Mouse (Mus musculus) mature B cell (primary cell): ENCODE measurements around the gene Scd4.
"Not testable (repeated sequence)": the region's sequence is repeated elsewhere in the genome, so short reads cannot be mapped to it uniquely, and the experiment has no call there.

Experiments used
- in situ Hi-C: fragments of 300-500 bp; cut with MboI; formaldehyde crosslinking; loops from 2 replicates; pipeline ENCODE4 v1.14.3; 2019

The Scd4 gene

DNA sequence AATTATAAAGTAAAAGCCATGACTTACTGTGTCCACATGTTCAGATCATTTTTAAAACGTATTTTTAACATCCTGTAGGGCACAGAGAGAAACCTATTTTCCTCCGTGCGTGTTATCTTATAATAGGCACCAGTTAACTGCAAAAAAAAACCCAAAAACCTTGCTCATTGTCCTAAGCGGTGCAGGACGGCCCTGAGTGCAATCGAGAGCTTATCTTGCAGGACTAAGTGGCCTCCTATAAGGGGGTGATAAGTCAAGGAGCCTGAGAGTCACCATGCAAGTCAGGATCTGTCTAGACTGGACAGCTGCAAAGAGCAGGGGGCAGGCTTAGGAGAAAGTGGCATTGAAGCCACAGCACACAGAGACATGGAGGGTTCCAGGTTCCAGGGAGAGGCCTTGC lies 33.0 kb upstream of the Scd4 start:
- in situ Hi-C loops, result loop anchor here (5.0 to 10.0 kb wide), 2 partner anchors 53 to 105 kb away; partner anchors contain the start of gene Pkd2l1

- in situ Hi-C loops, result no loop called here
Measured at GRCm38 (mm10) chr19:44300520-44300919, 32.4 kb upstream of the Scd4 start.

DNA sequence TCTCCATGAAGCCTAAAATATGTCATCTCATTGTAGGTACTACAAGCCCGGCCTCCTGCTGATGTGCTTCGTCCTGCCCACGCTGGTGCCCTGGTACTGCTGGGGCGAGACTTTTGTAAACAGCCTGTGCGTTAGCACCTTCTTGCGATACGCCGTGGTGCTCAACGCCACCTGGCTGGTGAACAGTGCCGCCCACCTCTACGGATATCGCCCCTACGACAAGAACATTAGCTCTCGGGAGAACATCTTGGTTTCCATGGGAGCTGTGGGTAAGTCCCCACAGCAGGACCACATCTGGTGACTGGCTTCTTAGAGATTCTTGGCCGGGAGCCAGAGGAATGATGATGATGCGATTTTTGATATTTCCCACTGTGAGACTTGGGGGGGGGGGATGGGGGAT lies 31.7 kb upstream of the Scd4 start:
- in situ Hi-C loops, result no loop called here

- in situ Hi-C loops, result no loop called here
Measured at GRCm38 (mm10) chr19:44301671-44302305, 31.1 kb upstream of the Scd4 start.

GRCm38 (mm10) chr19:44302901-44303300 lies 30.0 kb upstream of the Scd4 start:
- in situ Hi-C loops, result no loop called here

- in situ Hi-C loops, result no loop called here
Measured at GRCm38 (mm10) chr19:44303502-44303901, 29.4 kb upstream of the Scd4 start.

GRCm38 (mm10) chr19:44304419-44304818 lies 28.5 kb upstream of the Scd4 start:
- in situ Hi-C loops, result no loop called here

GRCm38 (mm10) chr19:44304851-44305510 lies 27.9 kb upstream of the Scd4 start:
- in situ Hi-C loops, result no loop called here

- in situ Hi-C loops, result no loop called here
Measured at GRCm38 (mm10) chr19:44305701-44306100, 27.2 kb upstream of the Scd4 start.

DNA sequence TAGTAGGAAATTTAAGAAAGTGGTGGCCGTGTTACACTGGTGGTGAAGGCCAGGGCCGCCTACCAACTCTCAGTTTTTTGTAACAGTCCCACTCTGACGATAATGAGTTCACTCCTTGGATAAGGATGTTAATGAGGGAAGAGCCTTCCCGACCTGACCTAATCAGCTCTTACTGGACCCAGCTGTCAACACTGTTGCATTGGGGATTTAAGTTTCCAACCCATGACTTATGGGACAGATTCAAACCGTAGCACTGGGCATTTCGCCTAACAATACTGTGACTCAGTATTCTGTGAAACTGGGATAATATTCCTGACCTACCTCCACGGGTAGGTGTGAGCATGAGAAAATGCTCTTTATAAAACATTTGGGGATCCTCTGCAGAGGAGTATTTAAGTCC lies 26.7 kb upstream of the Scd4 start:
- in situ Hi-C loops, result no loop called here

DNA sequence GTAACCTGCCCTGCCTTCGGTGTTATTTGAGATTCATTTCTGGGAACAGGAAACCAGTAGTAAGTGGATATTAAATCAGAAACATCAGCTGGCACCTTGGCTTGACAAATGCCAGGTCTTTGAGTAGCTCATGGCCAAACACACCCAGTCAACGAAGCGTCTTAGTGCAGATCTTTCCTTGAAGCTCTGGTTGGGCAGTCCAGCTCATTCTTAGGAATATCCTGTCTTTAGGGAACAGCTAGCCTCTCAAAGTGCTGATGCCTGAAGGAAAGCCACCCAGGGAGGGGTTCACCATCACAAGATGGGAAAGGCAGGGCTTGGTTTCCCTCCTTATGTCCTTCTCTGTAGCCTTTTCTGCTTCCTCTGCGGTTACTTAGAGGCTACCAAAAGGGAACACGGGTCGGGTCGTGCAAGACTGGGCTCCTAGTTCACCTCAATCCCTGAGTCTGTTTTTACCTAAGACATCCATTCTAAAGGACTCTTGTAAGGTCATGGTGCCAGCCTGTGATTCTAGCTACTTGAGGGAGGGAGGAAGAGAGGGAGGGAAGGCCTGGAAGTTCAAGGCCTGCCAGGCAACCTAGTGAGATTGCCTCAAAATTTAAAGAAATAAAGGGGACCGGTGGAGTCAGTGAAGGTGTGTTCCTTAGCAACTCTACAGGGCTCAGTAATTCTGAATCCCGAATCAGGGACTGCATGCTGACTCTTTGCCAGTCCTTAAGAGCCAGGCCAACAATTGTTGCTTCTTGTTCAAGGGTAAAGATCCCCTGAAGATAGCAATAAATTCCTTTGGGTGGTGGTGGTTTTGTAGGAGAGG lies 25.6 kb upstream of the Scd4 start:
- in situ Hi-C loops, result no loop called here

GRCm38 (mm10) chr19:44307915-44308470 lies 24.9 kb upstream of the Scd4 start:
- in situ Hi-C loops, result no loop called here

GRCm38 (mm10) chr19:44308611-44309246 lies 24.2 kb upstream of the Scd4 start:
- in situ Hi-C loops, result no loop called here

DNA sequence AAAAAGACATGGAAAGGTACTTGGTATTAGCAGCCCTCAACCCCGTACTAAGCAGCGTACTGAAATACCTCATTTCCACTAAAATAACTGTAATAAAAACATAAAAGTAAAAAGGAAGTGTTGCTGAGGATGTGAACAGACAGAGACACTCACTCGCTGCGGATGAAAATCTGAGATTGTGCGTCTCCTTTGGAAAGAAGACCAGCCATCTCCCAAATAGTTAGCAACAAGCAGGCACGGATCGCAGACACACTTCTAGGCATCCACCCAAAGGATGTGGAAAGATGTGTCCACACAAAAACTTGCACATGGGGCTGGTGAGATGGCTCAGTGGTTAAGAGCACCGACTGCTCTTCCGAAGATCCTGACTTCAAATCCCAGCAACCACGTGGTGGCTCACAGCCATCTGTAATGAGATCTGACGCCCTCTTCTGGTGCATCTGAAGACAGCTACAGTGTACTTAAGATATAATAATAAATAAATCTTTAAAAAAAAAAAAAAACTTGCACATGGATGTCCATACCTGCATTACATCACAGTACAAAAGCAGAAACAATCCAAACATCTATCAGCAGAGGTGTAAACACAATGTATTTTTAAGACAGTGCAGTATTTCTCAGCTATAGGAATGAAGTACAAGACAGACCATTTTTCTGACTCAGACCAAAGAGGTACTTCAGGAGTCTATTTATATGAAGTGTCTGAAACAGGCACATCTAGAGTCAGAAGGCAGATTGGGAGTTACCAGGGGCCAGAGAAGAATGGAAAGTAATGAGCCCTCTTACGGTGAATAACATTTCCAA lies 23.3 kb upstream of the Scd4 start:
- in situ Hi-C loops, result no loop called here

DNA sequence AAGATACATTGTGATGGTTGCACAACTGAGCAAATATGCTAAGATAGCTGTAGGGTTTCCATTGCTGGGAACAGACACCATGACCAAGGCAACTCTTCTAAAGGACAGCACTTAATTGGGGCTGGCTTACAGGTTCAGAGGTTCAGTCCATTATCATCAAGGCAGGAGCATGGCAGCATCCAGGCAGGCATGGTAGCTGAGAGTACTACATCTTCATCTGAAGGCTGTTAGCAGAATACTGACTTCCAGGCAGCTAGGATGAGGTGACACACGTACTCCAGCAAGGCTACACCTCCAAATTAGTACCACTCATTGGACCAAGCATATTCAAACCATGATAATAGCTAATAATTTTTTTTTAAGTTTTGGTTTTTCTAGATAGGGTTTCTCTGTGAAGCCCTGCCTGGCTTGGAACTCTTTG lies 22.7 kb upstream of the Scd4 start:
- in situ Hi-C loops, result not testable (repeated sequence)

- in situ Hi-C loops, result no loop called here
Measured at GRCm38 (mm10) chr19:44310814-44311213, 22.1 kb upstream of the Scd4 start.

DNA sequence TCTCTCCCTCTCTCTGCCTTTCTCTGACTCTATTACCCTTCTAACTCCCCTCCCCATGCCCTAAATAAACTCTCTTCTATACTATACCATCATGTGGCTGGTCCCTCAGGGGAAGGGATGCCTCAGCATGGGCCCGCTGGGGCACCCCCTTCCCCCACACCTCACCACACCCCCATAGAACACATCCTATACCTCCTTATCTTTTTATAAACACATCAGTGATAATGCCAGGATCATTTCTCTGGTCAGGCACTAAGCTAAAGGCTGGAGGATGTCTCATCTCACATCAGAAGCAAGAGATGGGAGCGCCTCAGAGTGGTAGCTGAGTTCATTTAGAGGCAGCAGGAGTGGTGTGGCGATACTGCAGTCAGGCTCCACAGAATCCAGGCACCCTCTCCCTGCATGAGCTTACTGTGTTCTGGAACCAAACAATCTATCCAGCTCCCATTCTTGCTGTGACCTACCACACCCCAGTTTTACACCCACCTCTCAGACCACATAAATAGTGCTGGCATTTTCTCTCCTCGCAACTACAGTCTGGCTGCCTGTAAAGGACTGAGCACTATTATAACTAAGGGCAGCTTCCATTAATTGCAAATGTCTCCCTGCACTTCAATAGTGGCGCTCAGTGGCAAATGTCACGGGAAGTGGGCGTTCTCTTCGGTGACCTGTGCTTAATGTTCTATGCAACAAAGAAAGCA lies 21.4 kb upstream of the Scd4 start:
- in situ Hi-C loops, result no loop called here

DNA sequence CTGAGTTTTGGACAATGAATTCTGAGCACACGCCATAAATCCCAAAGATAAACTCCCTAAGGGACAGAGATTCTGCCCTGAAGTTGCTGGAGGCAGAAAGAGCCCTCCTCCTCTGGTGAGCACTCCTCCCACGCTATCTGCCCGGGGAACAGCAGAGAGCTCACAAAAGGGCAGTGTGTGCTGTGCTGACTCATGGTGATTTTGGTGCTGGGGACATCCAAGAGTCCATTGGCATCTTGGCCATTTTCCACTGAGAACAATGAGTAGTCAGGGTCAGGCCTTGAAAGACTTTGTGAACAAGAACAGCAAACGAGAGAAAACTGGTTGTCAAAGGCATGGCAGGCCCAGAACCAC lies 20.9 kb upstream of the Scd4 start:
- in situ Hi-C loops, result no loop called here

- in situ Hi-C loops, result no loop called here
Measured at GRCm38 (mm10) chr19:44313066-44313465, 19.8 kb upstream of the Scd4 start.

DNA sequence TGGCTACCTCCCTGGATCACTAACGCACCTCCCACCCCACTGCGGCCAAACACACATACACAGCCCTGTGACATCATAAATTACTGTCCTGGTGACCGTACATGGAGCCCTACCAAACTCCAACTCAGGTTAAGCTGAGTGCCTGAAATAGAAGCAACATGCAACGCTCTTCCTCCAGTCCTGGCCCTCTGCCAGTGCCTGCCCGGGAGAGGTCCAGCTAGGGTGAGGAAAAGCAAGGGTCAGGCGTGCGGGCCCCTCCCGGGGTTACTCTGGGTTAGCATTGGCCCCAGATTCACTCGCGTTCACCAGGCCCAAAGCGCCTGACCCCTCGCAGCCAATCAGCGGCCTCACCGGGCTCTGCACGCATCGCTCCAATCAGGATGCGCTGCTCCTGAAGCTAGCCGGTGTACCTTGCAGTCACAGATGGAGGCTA lies 18.5 kb upstream of the Scd4 start:
- in situ Hi-C loops, result no loop called here
